Comparison of ENCODE assay signal across 21 mouse cellular contexts in genomic region chr9:41912482-41912881, GRCm38 (mm10).
DNase-seq lines count a peak whose midpoint lies in the region; ATAC-seq lines count a peak whose summit lies in the region.
"Had no signal": no experiment of that assay in that cellular context is flagged by ENCODE, and none has a peak within 500 bp of the region (broad histone marks: within the 10 kb centered on the region; RNA-seq: fewer than 3 reads in every experiment).

No protein-coding gene starts in this region.

- no peaks in the 10 kb centered on the region for H3K4me1 ChIP-seq in hindbrain, embryonic 16.5 days (ENCODE audit: control insufficient read depth, insufficient read depth, low read depth, low read length)
- H3K4me1 ChIP-seq in hindbrain, embryonic 13.5 days (replicated peaks) = peaks cover 15% of the 10 kb centered on the region
- H3K4me1 ChIP-seq in embryonic facial prominence, embryonic 14.5 days (ENCODE audit: control insufficient read depth, insufficient read depth, low read length) = peaks cover 4% of the 10 kb centered on the region
- no peaks in the 10 kb centered on the region for H3K4me1 ChIP-seq in limb, embryonic 11.5 days (ENCODE audit: control insufficient read depth, insufficient read depth, low read length)
- H3K4me1 ChIP-seq: heart, embryonic 10.5 days; intestine, embryonic 15.5 days; stomach, embryonic 15.5 days had no signal

- no peak overlapping the region for H3K4me2 ChIP-seq in hindbrain, embryonic 16.5 days (ENCODE audit: low read length)
- no peak overlapping the region for H3K4me2 ChIP-seq in hindbrain, embryonic 13.5 days
- no peak overlapping the region for H3K4me2 ChIP-seq in embryonic facial prominence, embryonic 14.5 days (ENCODE audit: low read depth, low read length)
- H3K4me2 ChIP-seq in limb, embryonic 11.5 days (ENCODE audit: low read depth, severe bottlenecking) = no peak overlapping the region
- H3K4me2 ChIP-seq: intestine, embryonic 15.5 days; stomach, embryonic 15.5 days had no signal

- no peaks in the 10 kb centered on the region for H3K9me3 ChIP-seq in hindbrain, embryonic 16.5 days (ENCODE audit: control insufficient read depth, low read length)
- no peaks in the 10 kb centered on the region for H3K9me3 ChIP-seq in hindbrain, embryonic 13.5 days
- no peaks in the 10 kb centered on the region for H3K9me3 ChIP-seq in embryonic facial prominence, embryonic 14.5 days (ENCODE audit: control insufficient read depth, low read length)
- H3K9me3 ChIP-seq in limb, embryonic 11.5 days (ENCODE audit: control insufficient read depth, low read length) = no peaks in the 10 kb centered on the region
- H3K9me3 ChIP-seq: heart, embryonic 10.5 days; intestine, embryonic 15.5 days; midbrain, embryonic 10.5 days; stomach, embryonic 15.5 days had no signal

- peak; percentile 88 for DNase-seq in embryonic facial prominence, embryonic 14.5 days (ENCODE audit: low spot score)
- DNase-seq in limb, embryonic 11.5 days (ENCODE audit: low spot score) = no peak
- DNase-seq in lung, postnatal 14 days = no peak
- no peak for DNase-seq in right cerebral cortex, postnatal 36 days (ENCODE audit: low spot score in 2 of 2)
- DNase-seq: adrenal gland, postnatal 14 days; cerebellum, adult 9-11 months; forebrain, postnatal 0 days; kidney, postnatal 25 days; layer of hippocampus, postnatal 36 days; right cerebral cortex, adult 18-20 months; thymus, postnatal 36 days had no signal

- no peaks in the 10 kb centered on the region for H3K36me3 ChIP-seq in hindbrain, embryonic 16.5 days (ENCODE audit: control insufficient read depth, insufficient read depth, low read length)
- no peaks in the 10 kb centered on the region for H3K36me3 ChIP-seq in hindbrain, embryonic 13.5 days
- no peaks in the 10 kb centered on the region for H3K36me3 ChIP-seq in embryonic facial prominence, embryonic 14.5 days (ENCODE audit: control insufficient read depth, insufficient read depth, low read length)
- H3K36me3 ChIP-seq in limb, embryonic 11.5 days (ENCODE audit: control insufficient read depth, insufficient read depth, low read length) = no peaks in the 10 kb centered on the region
- H3K36me3 ChIP-seq: heart, embryonic 10.5 days; intestine, embryonic 15.5 days; midbrain, embryonic 10.5 days; stomach, embryonic 15.5 days had no signal

- H3K4me3 ChIP-seq in hindbrain, embryonic 16.5 days (ENCODE audit: low read length) = no peak overlapping the region
- no peak overlapping the region for H3K4me3 ChIP-seq in hindbrain, embryonic 13.5 days
- no peak overlapping the region for H3K4me3 ChIP-seq in embryonic facial prominence, embryonic 14.5 days (ENCODE audit: low read depth, low read length)
- H3K4me3 ChIP-seq in limb, embryonic 11.5 days (ENCODE audit: low read depth, low read length) = no peak overlapping the region
- H3K4me3 ChIP-seq: heart, embryonic 10.5 days; intestine, embryonic 15.5 days; midbrain, embryonic 10.5 days; myocyte; stomach, embryonic 15.5 days had no signal

- no peak for ATAC-seq in hindbrain, embryonic 16.5 days
- no peak for ATAC-seq in hindbrain, embryonic 13.5 days (ENCODE audit: low FRiP score)
- 0 out of 2 replicates have a peak, but pooled peaks have one; percentile 26 for ATAC-seq in embryonic facial prominence, embryonic 14.5 days (ENCODE audit: low read depth)
- ATAC-seq in limb, embryonic 11.5 days (ENCODE audit: insufficient number of reproducible peaks, low FRiP score, low TSS enrichment, low read depth) = peak; percentile 73
- ATAC-seq in activated CD4-positive, CD25-positive, alpha-beta regulatory T cell, adult 4 months = no peak
- ATAC-seq: forebrain, postnatal 0 days; intestine, embryonic 15.5 days; midbrain, embryonic 16.5 days had no signal

- no peak overlapping the region for H3K9ac ChIP-seq in hindbrain, embryonic 16.5 days (ENCODE audit: low read depth, low read length)
- H3K9ac ChIP-seq in hindbrain, embryonic 13.5 days = no peak overlapping the region
- H3K9ac ChIP-seq in embryonic facial prominence, embryonic 14.5 days (ENCODE audit: low read depth, low read length) = no peak overlapping the region
- H3K9ac ChIP-seq in limb, embryonic 11.5 days (ENCODE audit: low read length) = no peak overlapping the region
- H3K9ac ChIP-seq: forebrain, postnatal 0 days; intestine, embryonic 15.5 days; stomach, embryonic 15.5 days had no signal

- 57% methylated on average over 5 of the region's 5 CpGs for WGBS in hindbrain, embryonic 16.5 days
- 77% methylated on average over 5 of the region's 5 CpGs for WGBS in hindbrain, embryonic 13.5 days
- 26% methylated on average over 5 of the region's 5 CpGs for WGBS in embryonic facial prominence, embryonic 14.5 days
- 58% methylated on average over 5 of the region's 5 CpGs for WGBS in limb, embryonic 11.5 days

- 0 out of 2 replicates have a peak overlapping the region, but pooled peaks have one; percentile 7 for H3K27ac ChIP-seq in hindbrain, embryonic 16.5 days (ENCODE audit: low read depth, low read length)
- no peak overlapping the region for H3K27ac ChIP-seq in hindbrain, embryonic 13.5 days
- H3K27ac ChIP-seq in embryonic facial prominence, embryonic 14.5 days (replicated peaks; ENCODE audit: low read depth, low read length) = peak overlapping the region; percentile 62
- H3K27ac ChIP-seq in limb, embryonic 11.5 days (replicated peaks; ENCODE audit: low read depth, low read length) = peak overlapping the region; percentile 31; the same call in 1 of the 2 replicates
- H3K27ac ChIP-seq: heart, embryonic 10.5 days; intestine, embryonic 15.5 days; macrophage; midbrain, embryonic 10.5 days; stomach, embryonic 15.5 days had no signal

- no peaks in the 10 kb centered on the region for H3K27me3 ChIP-seq in hindbrain, embryonic 16.5 days (replicated peaks; ENCODE audit: control insufficient read depth, insufficient read depth, low read length)
- no peaks in the 10 kb centered on the region for H3K27me3 ChIP-seq in hindbrain, embryonic 13.5 days
- H3K27me3 ChIP-seq in embryonic facial prominence, embryonic 14.5 days (replicated peaks; ENCODE audit: control insufficient read depth, insufficient read depth, low read length) = no peaks in the 10 kb centered on the region
- H3K27me3 ChIP-seq in limb, embryonic 11.5 days (ENCODE audit: control insufficient read depth, insufficient read depth, low read length) = no peaks in the 10 kb centered on the region
- H3K27me3 ChIP-seq: intestine, embryonic 15.5 days; stomach, embryonic 15.5 days had no signal

Comparison
In these comparisons a context has a peak if more than half of its experiments do, and no peak if none do; other contexts are left out.
1. ATAC-seq: peak in embryonic facial prominence, embryonic 14.5 days (single experiment) and limb, embryonic 11.5 days (single experiment); none in hindbrain, embryonic 16.5 days (single experiment), hindbrain, embryonic 13.5 days (single experiment) and activated CD4-positive, CD25-positive, alpha-beta regulatory T cell, adult 4 months (single experiment).